Mouse (Mus musculus): ENCODE data around the gene Paox.

Paox gene

GRCm38 (mm10) chr7:140115583-140116328, at the start of gene Paox:
Paox (plus strand) TSS chr7:140115799.
- DNase-seq (ENCODE audit: low read depth, low spot score) = peak; percentile 18

GRCm38 (mm10) chr7:140067397-140067796, 48.2 kb upstream of the Paox start:
- DNase-seq (ENCODE audit: low read depth, low spot score) = no peak

- no peak for DNase-seq (ENCODE audit: low read depth, low spot score)
Measured at GRCm38 (mm10) chr7:140070042-140070711, 45.4 kb upstream of the Paox start.

DNA sequence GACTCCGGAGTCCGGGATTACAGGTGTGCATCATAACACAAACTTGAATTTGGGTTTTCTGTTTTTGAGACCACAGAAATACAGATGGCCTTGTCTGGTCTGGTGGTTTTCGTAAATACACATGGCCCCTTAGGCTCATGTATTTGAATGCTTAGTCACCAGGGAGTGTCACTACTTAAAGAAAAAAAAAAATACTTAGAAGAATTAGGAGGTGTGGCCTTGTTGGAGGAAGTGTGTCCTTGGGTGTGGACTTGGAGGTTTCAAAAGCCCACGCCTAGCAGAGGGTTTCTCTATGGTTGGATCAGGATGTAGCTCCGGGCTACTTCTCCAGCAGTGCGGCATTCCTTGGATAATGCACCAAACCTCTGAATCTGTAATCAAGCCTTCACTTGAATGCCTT, 37.9 kb upstream of the Paox start:
- DNase-seq (ENCODE audit: low read depth, low spot score) = no peak

DNA sequence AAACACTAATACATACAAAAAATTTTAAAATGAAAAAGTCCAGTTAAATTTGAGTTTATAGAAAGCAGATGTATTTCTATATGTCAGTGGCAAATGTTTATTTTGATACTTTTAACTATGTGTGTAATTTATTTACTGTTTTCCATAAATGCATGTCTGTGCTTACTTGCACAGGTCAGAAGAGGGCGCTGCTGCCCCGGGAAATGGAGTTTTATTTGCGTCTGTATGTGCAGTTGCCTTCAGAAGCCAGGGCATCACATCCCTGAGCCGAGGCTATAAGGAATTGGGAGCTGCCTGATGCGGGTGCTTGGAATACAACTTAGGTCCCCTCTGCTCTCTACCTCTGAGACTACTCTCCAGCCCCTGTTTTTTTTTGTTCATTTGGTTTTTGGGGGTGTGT, 36.9 kb upstream of the Paox start:
- peak; percentile 74 for DNase-seq (ENCODE audit: low read depth, low spot score)

DNA sequence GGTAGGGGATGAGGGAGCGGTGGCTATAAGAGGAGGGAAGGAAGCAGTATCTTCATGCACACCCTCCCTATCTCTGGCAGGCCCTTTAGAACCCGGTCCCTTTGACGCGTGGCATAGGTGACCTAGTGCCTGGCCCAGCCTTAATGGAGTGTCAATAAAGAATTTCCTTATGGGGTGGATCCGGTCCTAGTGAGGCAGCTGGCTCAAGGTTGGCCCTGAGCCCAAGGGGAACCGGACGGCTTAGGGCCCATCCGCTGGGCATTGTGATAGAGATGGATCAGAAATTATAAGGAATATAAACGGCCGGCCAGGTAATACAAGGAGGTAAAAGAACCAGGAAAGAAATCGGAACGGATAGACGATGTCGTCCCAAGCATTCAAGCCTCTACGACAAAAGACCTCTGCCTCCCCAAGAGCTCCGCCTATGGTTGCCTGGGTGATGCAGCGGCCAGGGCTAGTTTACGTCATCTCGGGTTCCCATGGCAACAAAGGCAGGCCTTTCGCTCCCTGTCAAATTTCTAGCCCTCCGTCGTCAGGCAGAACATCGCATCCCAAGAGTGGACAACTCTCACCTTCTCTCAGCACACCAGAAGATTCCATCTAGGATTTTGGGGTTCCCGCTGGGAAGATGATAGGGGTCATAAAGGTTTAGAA, 35.0 kb upstream of the Paox start:
- DNase-seq (ENCODE audit: low read depth, low spot score) = peak; percentile 78

DNA sequence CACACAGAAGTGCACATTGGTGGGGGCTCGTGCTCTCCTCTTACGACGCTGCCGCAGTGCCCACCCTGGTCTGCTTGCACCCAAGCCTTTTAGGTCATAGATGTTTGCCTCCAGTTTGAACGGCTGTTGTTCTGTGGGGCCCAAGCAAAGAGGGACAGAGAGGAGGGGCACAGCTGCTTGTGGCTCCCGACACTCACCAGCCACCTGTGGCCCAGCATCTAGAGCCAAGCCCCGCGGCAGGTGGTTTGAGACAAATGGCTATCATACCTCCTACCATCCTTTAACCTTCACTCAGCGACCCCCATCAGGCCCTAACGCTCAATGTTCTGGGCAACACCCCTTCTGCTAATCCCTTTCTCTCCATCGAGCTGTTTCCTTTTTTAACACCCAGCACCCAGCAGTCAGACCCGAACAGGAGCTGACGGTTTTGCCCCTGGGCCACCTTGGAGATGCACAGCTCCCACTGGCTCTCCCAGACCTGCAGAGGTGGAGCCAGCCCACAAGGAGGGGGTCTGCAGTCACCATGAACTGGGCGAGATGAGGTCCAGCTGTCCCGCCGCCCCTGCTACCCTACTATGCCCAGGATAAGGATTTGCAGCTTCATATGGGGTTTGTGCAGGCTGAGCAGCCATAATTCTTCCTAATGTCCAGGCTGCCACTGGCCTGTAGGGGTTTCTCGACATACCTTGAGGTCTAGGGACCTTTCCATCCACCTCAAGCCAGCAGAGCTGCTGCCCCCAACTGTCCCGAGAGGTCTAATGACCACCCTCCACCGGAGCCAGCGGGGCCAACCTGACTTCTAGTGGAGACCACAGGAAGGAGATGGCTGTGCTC, 34.0 kb upstream of the Paox start:
- no peak for DNase-seq (ENCODE audit: low read depth, low spot score)

DNA sequence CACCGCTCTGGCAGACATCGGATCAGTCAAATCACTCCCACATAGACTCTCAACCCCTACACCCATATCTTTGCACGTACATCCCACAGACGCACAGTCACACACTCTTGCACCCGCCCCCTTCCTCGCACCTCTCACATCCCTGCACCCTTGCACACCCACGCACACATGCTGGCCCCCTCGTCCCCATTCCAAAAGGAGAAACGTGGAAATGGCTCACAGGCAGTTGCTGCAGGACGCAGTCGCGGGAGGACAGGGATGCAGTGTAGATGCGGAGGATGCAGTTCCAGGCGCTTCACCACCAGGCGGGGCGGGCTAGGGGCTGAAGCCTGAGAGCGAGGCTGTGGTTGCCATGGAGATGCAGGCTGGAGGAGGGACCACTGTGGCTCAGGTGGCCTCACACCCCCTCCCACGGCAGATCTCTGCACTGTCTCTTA, 33.3 kb upstream of the Paox start, which contains the start of gene Caly:
TSS of gene Caly (minus strand) at position 307 of the 437 bp plus-strand sequence.
- peak; percentile 56 for DNase-seq (ENCODE audit: low read depth, low spot score)

GRCm38 (mm10) chr7:140090601-140091000, 25.0 kb upstream of the Paox start:
- DNase-seq (ENCODE audit: low read depth, low spot score) = no peak

- DNase-seq (ENCODE audit: low read depth, low spot score) = no peak
Measured at GRCm38 (mm10) chr7:140092924-140093528, 22.6 kb upstream of the Paox start, which contains the start of gene Prap1. Prap1 (plus strand) TSS chr7:140093395.

DNA sequence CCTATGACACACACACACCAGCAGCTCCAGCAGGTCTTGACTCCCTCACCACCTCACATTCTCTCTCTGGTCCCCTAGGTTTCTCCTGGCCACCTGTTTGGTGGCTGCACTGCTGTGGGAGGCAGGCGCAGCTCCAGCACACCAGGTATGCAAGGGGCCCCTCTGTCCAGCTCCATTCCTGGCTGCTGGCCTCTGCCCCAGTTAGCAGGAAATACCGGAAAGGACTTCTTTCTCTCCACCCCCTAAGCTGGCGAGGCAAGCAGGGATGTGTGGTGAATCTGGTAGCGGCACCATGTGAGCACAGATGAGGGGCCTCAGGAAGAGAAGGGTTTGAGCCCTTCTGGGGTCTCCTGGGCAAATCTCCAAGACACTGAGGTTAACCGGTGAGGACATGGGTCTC, 20.6 kb upstream of the Paox start:
- no peak for DNase-seq (ENCODE audit: low read depth, low spot score)

DNA sequence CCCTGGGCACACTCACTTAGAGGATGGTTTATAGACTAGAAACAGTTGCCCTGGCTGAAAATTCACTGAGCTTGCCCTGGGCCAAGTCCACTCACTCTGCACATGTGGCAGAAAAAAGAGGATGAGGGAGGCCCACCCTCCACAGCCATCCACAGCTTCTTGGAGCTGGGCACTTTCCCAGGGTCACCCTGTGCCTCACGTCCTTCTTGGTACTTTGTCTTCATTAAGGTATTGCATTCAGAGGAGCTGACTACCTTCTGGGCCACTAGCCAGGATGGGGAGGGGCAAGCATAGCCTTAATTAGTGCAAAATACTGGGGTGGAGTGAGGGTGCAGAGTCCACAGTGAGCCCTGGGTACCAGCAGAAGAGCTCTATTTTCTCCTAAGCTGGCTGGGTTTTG, 20.0 kb upstream of the Paox start:
- no peak for DNase-seq (ENCODE audit: low read depth, low spot score)

DNA sequence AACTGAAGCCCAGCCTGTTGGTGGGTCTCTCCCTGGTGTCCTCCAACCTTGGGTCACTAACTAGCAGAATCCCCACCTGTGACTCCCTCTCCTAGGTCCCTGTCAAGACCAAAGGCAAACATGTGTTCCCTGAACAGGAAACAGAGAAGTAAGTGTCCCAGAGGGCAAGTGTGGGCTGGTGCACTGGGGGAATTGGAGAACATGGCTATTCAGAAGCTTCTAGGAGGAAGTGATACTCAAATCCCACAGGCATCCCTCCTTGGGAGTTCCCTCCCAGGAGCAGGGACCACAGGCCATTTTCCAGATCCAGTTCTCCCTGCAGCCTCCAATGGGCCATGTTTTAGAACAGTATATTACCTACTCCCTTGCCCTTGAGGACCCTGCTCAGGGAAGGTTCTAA, 19.5 kb upstream of the Paox start:
- no peak for DNase-seq (ENCODE audit: low read depth, low spot score)

DNA sequence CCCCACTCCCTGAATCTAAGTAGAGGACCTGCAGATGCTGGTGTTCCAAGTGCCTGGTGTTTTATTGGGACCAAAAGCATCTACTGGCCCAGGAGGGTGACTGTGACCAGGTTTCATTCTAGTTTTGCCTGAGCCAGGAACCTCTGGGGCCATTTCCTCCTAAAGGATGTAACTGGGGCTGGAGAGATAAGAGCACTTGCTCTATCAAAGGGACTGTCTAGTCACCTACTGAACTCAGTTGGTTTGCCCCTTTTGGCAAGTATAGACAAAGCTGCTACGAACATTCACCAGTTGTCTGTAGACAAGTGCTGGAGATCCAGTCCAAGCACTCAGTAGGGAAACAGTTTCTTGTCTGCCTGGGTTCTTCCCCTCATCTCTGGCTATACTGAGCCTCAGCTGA, 17.1 kb upstream of the Paox start:
- DNase-seq (ENCODE audit: low read depth, low spot score) = no peak

DNA sequence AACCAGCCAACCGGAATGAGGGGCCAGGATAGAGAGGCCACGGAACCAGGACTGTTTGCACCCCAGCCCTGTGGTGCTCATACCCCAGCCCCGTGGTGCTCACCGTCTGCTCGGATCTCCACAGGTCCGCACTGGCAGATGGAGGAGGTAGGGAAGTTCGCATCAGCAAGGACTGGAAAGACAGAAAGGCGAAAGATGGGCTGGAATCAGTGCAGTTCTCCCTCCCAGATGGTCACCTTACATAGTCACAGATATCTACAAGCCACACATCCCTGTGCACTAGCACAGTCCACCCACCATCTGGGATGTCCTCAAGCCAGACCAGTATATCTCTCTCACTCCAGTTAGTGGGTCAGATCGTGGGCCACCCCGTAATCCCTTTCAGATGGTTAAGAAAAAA, 14.1 kb upstream of the Paox start:
- no peak for DNase-seq (ENCODE audit: low read depth, low spot score)

DNA sequence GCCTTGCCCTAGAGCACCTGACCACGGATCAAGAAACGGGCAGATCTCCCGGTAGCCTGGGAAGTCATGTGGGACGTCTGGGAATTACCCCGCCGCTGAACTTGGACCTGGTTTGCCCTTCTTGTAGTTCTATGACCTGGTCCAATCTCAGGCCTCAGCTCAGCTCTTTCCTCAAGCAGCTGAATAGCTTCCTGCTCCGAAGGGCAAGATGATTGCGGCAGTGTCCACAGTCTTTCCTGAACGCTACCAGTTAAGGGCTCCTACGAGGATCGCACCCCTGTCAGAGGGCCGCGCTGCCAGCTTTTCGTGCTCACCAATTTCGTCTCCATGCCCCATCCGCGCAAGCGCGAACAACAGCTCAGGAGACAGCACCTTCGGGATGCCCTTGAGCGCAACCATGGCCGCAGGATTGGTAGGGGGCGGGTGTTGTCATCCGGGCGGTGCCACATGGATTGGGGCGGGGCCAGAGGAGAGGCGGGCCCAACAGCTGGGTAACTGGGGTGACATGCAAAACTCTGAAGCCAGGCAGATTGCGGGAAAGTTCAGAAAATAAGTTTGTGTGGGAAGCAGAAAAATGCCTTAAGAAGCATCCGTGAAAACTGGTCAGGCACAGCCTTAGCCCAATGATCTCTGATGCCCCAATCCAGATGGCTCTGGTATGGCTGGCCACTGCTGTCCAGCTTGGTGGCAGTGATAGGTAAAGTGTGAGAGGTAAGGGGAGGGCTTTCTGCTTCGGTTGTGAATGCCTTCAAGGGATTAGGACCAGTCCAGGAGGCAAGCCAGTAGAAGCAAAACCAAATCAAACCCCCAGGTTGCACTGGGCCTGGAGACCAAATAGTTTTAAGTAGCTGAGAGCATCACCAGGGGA, 13.4 kb upstream of the Paox start, which contains the start of gene Fuom:
TSS of gene Fuom (minus strand) at position 449 of the 868 bp plus-strand sequence.
- peak; percentile 84 for DNase-seq (ENCODE audit: low read depth, low spot score)

DNA sequence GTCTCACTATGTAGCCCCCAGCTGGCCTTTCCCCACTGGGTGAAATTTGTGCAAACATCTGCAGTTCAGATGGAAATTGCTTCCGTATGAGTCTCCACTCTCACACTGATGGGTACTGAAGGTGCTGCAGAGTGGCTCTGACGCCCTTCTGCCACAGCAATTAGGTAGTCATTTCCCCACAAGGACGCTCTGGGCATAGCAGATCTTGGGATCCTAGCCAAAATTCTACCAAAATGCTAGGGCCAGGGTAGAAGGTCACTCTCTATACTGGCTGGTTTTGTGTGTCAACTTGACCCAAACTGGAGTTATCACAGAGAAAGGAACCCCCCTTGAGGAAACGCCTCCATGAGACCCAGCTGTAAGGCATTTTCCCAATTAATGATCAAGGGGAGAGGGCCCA, 11.6 kb upstream of the Paox start:
- no peak for DNase-seq (ENCODE audit: low read depth, low spot score)

DNA sequence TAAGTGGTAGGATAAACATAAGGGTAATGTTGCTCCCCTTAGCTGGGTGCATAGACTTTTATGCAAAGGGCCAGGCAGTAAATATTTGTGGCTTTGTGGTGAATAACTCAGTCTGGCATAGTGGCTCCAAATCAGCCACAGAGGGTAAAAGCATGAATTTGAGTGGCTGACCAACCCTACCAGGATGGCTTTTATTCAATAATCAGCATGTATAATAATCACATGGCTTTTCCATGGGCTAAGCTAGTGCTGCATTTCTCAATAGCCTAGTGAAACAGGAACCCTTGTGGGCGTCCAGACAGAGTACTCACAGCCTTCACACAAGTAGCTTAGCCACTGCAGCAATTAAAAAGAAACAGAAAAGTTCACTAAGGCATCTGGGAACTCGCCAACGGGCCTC, 3.7 kb upstream of the Paox start:
- no peak for DNase-seq (ENCODE audit: low read depth, low spot score)

DNA sequence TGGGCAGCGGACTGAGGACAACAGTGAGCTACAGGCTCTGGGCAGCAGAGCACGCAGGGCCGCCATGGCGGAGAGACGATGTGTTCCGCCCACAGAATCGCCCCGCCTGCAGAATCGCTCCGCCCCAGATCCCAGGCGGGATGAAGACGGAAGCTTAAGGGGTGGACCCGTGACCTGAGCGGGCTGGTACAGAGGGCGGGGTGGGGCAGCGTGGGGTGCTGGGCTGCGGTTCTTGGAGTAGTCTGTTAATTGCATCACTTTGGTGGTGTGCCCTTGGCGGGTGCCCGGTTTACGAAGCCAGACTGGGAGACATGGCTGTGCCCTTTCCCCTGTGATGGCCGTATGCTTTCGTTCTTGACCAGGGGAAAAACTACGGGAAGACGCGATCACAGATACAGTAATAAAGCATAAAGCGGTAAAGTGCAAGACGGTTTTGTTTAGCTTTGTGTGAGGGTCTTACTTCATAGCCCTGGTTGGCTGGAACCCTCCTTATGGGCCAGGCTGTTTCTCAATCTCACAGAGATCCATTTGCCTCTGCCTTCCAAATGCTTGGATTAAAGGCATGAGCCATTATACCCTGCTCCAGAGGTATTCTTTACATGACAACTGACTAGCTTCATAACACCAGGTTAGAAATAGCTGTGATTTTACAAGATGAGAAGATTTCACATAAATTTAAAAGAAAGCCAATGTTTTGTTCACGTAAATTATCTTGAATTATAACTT, 893 bp downstream of the Paox start, which contains the start of gene Echs1:
TSS of gene Echs1 (minus strand) at position 148 of the 726 bp plus-strand sequence.
- peak; percentile 91 for DNase-seq (ENCODE audit: low read depth, low spot score)
